Mouse (Mus musculus): ENCODE measurements around the gene Dctn2. TPM values are rescaled to one million over a fixed set of nuclear protein-coding genes. Genes with fewer than 3 reads are reported as not detected.
A peak's percentile ranks its signal among the peaks of the same experiment; 100 is the strongest.

The Dctn2 gene
- polyA plus RNA-seq, 1 experiment from 2014 or later: 250 TPM

DNA sequence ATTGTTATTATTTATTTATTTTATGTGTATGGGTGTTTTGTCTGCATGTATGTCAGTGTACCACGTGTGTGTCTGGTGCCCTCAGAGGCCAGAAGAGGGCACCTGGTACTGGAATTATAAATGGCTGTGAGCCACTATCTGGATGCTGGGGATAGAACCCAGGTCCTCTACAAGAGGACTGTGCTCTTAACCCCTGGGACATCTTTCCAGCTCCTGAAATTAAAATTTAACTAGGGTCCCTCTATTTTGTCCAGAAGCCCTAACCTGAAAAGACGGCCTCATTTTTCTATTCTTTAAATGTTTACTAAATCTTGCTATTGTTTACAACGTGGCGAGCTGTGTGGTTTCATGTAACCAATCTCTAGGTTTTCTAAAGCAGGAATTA lies 449 bp upstream of the Dctn2 start:
- ATAC-seq (ENCODE audit: low FRiP score, low read depth): peak; percentile 52
- H3K4me2 ChIP-seq (replicated peaks): peak overlapping the region; percentile 93
- no peaks in the 10 kb centered on the region for H3K9me3 ChIP-seq
- H3K4me3 ChIP-seq: peak overlapping the region; percentile 98; the same call in 1 of the 2 replicates
- peaks cover 43% of the 10 kb centered on the region for H3K4me1 ChIP-seq
- H3K27me3 ChIP-seq: peaks cover 29% of the 10 kb centered on the region
- WGBS: 31% methylated on average over 4 of the region's 4 CpGs
- H3K27ac ChIP-seq (replicated peaks): 0 out of 2 replicates have a peak overlapping the region, but pooled peaks have one; percentile 90
- peaks cover 21% of the 10 kb centered on the region for H3K36me3 ChIP-seq
- no peak overlapping the region for H3K9ac ChIP-seq (replicated peaks)

DNA sequence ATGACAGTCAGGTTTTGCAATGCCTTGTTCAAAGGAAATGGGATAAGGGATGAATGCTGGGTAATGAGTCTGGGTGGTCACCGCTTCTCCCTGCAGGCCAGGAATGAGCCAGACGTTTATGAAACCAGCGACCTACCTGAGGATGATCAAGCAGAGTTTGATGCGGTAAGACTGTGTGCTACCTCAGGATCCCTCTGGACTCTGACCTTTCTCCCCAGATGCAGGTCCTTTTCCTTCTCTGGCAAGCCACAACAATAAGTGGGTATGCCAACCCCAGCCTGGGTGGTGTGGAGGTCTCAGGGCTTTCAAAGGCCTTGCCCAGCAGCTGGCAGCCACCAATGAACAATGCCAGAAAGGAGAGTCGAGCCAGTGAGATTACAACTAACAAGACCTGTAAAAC lies 1.1 kb downstream of the Dctn2 start:
- Histone ChIP-seq H3K27me3 (peaks cover 18% of the 10 kb centered on the region), H3K9me3 (no peaks in the 10 kb centered on the region), H3K4me3 (peak overlapping the region; percentile 98), H3K4me2 (replicated peaks) (peak overlapping the region; percentile 93), H3K27ac (replicated peaks) (no peak overlapping the region), H3K36me3 (peaks cover 36% of the 10 kb centered on the region), H3K9ac (replicated peaks) (peak overlapping the region; percentile 99), H3K4me1 (peaks cover 38% of the 10 kb centered on the region)
- no peak for ATAC-seq (ENCODE audit: low FRiP score, low read depth)
- WGBS: 72% methylated on average over 5 of the region's 5 CpGs

DNA sequence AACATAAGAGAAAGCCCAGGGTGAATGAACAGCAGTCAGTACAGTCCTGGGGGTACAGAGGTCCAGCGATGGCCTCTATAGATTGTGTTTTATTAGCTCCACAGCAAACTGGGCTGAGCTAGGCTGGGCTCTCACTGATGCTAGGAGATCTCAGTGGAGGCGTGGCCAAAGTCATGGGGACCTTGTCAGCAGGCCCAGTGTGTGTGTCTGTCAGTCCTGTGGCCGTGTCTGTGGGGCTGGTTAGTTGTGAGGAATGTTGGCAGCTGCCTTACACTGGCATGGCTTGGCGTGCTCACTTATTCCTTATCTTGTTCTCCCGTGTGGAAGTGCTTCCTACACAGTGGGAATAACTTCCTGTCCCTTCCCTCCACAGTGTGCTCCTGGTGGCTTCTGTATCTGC lies 2.2 kb downstream of the Dctn2 start:
- H3K4me2 ChIP-seq (replicated peaks): no peak overlapping the region
- no peak overlapping the region; the same call in 1 of the 2 replicates for H3K9ac ChIP-seq (replicated peaks)

DNA sequence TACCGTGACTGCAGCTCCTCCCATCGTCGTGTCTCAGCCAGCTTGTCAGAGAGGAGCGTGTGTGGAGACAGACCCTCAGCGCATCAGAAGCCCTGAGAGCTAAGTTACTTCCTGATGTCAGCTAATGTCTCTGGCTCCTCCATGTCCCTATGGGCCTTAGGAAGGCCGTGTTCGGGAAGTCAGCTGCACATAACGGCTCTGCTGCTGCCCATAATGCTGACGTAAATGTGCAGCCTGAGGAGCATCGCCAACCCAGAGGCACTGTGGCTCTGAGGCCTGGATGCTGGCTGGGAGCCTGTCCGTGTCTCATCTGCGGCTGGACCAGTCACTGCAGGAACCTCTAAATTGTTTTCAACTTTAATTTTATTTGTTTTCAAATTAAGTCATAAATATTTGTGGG lies 2.9 kb downstream of the Dctn2 start:
- H3K4me1 ChIP-seq: peaks cover 26% of the 10 kb centered on the region
- peaks cover 11% of the 10 kb centered on the region for H3K27me3 ChIP-seq
- no peaks in the 10 kb centered on the region for H3K9me3 ChIP-seq
- no peak overlapping the region for H3K9ac ChIP-seq (replicated peaks)
- H3K36me3 ChIP-seq: peaks cover 51% of the 10 kb centered on the region
- ATAC-seq (ENCODE audit: low FRiP score, low read depth): no peak
- no peak overlapping the region for H3K4me3 ChIP-seq
- no peak overlapping the region for H3K4me2 ChIP-seq (replicated peaks)
- 89% methylated on average over 12 of the region's 12 CpGs for WGBS
- no peak overlapping the region for H3K27ac ChIP-seq (replicated peaks)

More for the DNA sequence above, 2.2 kb downstream of the Dctn2 start:
- ATAC-seq (ENCODE audit: low FRiP score, low read depth): no peak
- no peaks in the 10 kb centered on the region for H3K9me3 ChIP-seq
- H3K4me1 ChIP-seq: peaks cover 29% of the 10 kb centered on the region
- H3K36me3 ChIP-seq: peaks cover 46% of the 10 kb centered on the region
- peaks cover 12% of the 10 kb centered on the region for H3K27me3 ChIP-seq
- no peak overlapping the region for H3K27ac ChIP-seq (replicated peaks)
- no peak overlapping the region for H3K4me3 ChIP-seq
- 93% methylated on average over 5 of the region's 5 CpGs for WGBS

DNA sequence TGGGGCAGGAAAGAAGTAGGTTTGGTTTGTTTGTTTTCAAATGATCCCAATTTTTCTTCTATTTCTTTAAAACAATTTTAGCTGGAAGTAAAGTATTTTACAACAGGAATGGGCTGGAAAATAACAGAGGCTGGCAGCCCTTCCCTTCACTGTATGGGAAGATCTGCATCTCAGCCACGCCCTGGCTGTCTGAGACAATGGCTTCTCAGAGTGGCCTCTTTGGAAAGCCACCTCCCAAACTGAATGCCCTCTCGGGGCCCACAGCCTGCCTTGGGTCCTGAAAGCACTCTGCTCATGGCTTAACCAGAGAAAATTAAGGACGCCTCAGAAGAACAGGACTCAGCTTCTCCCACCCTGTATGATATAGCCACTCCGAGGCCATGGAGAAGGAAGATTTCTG lies 3.7 kb downstream of the Dctn2 start:
- WGBS: 74% methylated on average over 4 of the region's 4 CpGs
- Histone ChIP-seq H3K27me3 (peaks cover 2% of the 10 kb centered on the region; the same call in 1 of the 2 replicates), H3K36me3 (peaks cover 59% of the 10 kb centered on the region), H3K4me2 (replicated peaks) (no peak overlapping the region), H3K9ac (replicated peaks) (no peak overlapping the region), H3K4me3 (no peak overlapping the region), H3K27ac (replicated peaks) (no peak overlapping the region), H3K9me3 (no peaks in the 10 kb centered on the region), H3K4me1 (peaks cover 26% of the 10 kb centered on the region)
- ATAC-seq (ENCODE audit: low FRiP score, low read depth): no peak

DNA sequence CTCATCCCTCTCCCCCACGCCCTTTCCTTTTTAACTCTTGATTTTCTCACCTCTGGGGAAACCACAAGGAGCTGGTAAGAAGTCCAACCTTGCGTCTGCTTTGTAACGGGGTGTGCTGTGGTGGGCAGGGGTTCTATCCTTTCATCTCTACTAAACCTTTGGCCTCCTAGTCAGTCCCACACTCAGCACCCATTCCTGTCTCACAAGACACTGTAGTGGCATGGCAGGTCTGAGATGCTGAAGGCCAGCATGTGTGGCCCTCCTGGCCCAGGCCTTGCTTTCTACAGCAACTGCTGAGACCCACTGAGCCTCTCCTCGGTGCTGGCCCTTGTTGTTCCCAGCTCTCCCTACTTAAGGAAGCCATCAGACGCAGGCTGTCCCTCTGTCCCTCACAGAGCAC lies 6.2 kb downstream of the Dctn2 start:
- Histone ChIP-seq H3K4me2 (replicated peaks) (no peak overlapping the region), H3K9me3 (no peaks in the 10 kb centered on the region), H3K9ac (replicated peaks) (no peak overlapping the region), H3K4me3 (no peak overlapping the region), H3K4me1 (peaks cover 20% of the 10 kb centered on the region), H3K27me3 (no peaks in the 10 kb centered on the region), H3K27ac (replicated peaks) (no peak overlapping the region), H3K36me3 (peaks cover 84% of the 10 kb centered on the region)
- no peak for ATAC-seq (ENCODE audit: low FRiP score, low read depth)
- WGBS: 95% methylated on average over 5 of the region's 5 CpGs

DNA sequence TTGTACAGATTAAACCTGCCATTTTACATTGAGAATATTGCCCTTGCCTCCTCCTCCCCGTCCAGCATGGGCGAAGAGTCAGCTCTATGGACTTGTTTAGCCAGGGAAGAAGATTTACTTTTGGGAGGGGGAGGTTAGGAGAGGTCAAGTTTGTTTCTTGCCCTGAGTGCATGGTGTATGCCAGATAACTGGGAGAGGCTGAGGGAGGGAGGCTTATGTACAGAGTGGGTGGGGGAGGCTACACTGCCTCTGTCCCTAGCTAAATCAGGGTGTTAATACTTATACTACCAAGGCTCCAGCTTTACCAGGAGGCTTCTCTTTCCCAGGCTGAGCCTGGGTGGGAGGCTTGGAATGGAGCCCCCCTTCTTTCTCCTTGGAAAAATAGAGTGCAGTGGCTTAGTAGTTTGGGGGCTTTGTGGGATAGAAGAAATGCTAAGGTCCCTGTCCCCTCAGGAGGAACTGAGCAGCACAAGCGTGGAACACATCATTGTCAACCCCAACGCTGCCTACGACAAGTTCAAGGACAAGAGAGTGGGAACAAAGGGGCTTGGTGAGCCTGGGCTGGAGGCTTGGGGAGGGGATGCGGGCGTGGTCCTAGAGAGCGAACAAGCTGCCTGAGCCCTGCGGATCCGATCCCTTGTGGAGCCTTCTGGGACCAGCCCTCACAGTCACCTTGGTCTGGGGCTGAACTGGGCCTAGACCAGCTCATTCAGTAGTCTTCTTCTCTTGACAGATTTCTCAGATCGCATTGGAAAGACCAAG lies 8.3 kb downstream of the Dctn2 start:
- H3K9ac ChIP-seq (replicated peaks): no peak overlapping the region
- H3K27me3 ChIP-seq: no peaks in the 10 kb centered on the region
- ATAC-seq (ENCODE audit: low FRiP score, low read depth): no peak
- no peak overlapping the region for H3K27ac ChIP-seq (replicated peaks)
- no peak overlapping the region for H3K4me3 ChIP-seq
- H3K36me3 ChIP-seq: peaks cover 94% of the 10 kb centered on the region
- no peak overlapping the region for H3K4me2 ChIP-seq (replicated peaks)
- H3K4me1 ChIP-seq: no peaks in the 10 kb centered on the region
- H3K9me3 ChIP-seq: no peaks in the 10 kb centered on the region
- WGBS: 93% methylated on average over 11 of the region's 11 CpGs

DNA sequence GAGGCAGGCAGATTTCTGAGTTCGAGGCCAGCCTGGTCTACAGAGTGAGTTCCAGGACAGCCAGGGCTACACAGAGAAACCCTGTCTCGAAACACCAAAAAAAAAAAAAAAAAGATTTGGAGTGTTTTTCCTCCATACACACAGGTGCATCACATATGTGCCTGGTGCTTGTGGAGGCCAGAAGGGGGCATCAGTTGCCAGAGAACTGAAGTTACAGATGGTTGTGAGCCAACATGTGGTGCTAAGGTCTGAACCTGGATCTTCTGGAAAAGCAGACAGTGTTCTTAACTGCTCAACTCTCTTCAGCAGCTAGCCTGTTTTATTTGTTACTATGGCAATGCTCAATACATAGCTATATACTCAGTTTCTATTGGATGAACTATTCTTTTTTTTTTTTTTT lies 13.6 kb downstream of the Dctn2 start:
- no peak overlapping the region for H3K4me2 ChIP-seq (replicated peaks)
- no peak overlapping the region for H3K9ac ChIP-seq (replicated peaks)
- no peaks in the 10 kb centered on the region for H3K27me3 ChIP-seq
- peaks cover 3% of the 10 kb centered on the region; the same call in 1 of the 2 replicates for H3K4me1 ChIP-seq
- 89% methylated on average over 1 of the region's 2 CpGs for WGBS
- H3K27ac ChIP-seq (replicated peaks): no peak overlapping the region
- peaks cover 98% of the 10 kb centered on the region for H3K36me3 ChIP-seq
- no peaks in the 10 kb centered on the region for H3K9me3 ChIP-seq
- no peak for ATAC-seq (ENCODE audit: low FRiP score, low read depth)
- H3K4me3 ChIP-seq: no peak overlapping the region

DNA sequence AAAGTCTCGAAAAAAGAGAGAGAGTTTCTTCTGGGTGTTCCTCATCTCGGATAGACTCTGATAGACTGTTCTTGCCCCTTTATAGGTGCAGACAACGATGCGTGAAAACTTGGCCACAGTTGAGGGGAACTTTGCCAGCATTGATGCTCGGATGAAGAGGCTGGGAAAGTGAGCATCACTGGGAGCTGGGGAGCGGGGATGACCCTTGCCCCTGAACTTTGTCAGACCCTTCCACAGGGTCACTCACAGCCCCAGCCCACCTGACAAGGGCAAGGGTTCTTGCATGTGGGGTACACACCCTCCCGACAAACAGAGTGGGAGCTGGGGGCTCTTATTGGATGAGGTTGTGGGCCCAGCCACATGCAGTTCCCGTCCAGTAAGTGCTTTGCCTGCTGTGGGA lies 15.1 kb downstream of the Dctn2 start:
- H3K4me3 ChIP-seq: no peak overlapping the region
- H3K36me3 ChIP-seq: peaks cover 98% of the 10 kb centered on the region
- peaks cover 17% of the 10 kb centered on the region for H3K4me1 ChIP-seq
- no peak overlapping the region for H3K27ac ChIP-seq (replicated peaks)
- 89% methylated on average over 8 of the region's 8 CpGs for WGBS
- no peaks in the 10 kb centered on the region for H3K27me3 ChIP-seq
- H3K4me2 ChIP-seq (replicated peaks): no peak overlapping the region
- no peak overlapping the region for H3K9ac ChIP-seq (replicated peaks)
- H3K9me3 ChIP-seq: no peaks in the 10 kb centered on the region
- no peak for ATAC-seq (ENCODE audit: low FRiP score, low read depth)

DNA sequence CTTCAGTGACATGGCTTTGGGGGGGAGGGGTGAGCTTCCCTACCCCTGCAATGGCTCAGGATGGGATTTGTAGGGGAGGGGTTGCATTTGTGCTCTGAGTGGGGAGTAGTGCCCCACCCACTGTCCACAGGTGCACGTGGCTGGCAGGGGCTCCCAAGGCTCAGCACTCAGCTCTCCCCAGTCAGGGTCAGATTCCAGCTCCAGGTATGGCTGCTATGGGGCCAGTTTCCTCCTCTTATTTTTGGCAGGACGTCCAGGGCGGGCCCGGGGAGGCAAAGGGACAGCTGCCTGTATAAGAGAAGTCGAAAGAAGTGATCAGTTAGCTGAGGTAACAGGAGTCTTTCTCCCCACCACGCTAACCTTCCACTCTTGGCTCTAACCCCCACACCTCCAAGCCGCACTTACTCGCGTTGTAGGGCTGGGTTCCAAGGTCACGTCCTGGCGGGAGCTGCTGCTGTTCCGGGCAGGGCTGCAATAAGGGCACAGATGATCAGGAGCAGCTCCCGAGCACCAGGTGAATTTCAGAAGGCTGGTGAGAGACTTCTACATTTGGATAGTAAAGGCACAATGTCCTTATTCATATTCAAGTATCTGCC lies 16.6 kb downstream of the Dctn2 start:
- no peak for ATAC-seq (ENCODE audit: low FRiP score, low read depth)
- Histone ChIP-seq H3K36me3 (peaks cover 94% of the 10 kb centered on the region), H3K27ac (replicated peaks) (no peak overlapping the region), H3K4me3 (no peak overlapping the region), H3K4me1 (peaks cover 31% of the 10 kb centered on the region), H3K9ac (replicated peaks) (no peak overlapping the region), H3K9me3 (no peaks in the 10 kb centered on the region), H3K27me3 (no peaks in the 10 kb centered on the region), H3K4me2 (replicated peaks) (no peak overlapping the region)
- WGBS: 91% methylated on average over 13 of the region's 13 CpGs

DNA sequence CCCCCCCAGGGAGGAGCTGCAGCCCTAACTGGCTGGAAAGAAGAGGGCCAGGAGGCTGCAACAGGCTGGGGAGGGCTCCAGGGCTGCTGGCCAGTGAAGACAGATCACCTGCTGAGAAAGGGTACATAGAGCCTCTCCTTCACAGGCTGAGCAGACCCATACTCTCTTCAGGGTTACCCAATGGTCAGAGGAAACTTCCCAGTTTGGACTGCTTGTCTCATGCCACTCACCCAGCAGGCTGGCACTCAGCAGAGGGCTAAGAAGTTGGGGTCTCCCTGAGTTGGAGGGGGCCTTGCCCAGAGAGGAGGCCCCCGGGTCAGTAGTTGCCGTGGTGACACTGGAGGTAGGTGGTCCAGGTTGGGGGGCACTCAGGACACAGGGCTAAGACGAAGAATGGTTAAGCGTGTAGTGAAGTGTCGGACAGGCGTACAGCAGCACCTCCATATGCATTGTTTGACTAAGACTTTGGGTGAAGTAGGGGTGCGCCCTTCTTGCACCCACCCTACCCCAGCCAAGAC lies 18.0 kb downstream of the Dctn2 start:
- WGBS: 90% methylated on average over 7 of the region's 7 CpGs
- peaks cover 37% of the 10 kb centered on the region for H3K4me1 ChIP-seq
- peaks cover 79% of the 10 kb centered on the region for H3K36me3 ChIP-seq

DNA sequence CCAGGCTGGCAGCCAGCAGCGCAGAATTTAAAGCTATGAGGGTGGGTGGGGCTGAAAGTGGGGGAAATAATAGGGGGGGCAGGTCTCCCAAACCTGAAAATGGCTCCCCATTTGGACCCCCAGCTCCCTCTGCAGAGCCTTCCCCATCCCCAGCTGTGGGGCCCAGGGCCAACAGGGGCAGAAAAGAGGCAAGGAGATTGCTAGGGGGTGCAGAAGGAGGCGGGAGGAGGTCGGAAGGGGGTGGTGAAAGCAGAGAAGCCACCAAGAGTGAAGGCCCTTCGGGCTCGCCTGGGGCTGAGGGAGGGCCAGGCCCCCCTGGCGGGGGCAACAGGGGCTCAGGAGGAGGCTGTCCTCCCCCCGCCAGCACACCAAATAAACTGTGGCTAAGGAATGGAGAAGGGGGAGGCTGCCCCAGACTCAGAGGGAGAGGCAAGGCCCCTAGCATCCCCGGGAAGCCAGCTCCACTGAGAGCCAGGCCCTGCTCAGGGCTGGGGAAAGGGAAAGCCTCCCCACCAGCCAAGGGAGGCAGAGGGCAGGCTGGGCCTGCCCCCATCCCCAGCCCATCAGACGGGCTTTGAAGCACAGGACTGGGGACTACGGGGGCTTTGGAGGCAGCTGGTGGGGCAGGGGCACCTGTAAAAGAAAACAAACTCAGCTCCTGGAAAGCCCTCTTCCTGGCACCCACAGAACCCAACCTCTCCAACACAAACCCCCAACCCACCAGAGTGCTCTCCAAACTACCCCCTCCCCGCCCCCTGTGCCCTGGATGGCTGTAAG lies 18.7 kb downstream of the Dctn2 start:
- peaks cover 73% of the 10 kb centered on the region for H3K36me3 ChIP-seq
- H3K27ac ChIP-seq (replicated peaks): no peak overlapping the region

More for the DNA sequence above, 18.0 kb downstream of the Dctn2 start:
- H3K27me3 ChIP-seq: no peaks in the 10 kb centered on the region
- no peak overlapping the region for H3K9ac ChIP-seq (replicated peaks)
- no peak overlapping the region for H3K27ac ChIP-seq (replicated peaks)
- H3K4me2 ChIP-seq (replicated peaks): no peak overlapping the region
- H3K4me3 ChIP-seq: no peak overlapping the region
- no peaks in the 10 kb centered on the region for H3K9me3 ChIP-seq
- ATAC-seq (ENCODE audit: low FRiP score, low read depth): no peak

More for the DNA sequence above, 18.7 kb downstream of the Dctn2 start:
- WGBS: 70% methylated on average over 11 of the region's 11 CpGs
- ATAC-seq (ENCODE audit: low FRiP score, low read depth): no peak
- Histone ChIP-seq H3K4me2 (replicated peaks) (no peak overlapping the region), H3K9ac (replicated peaks) (0 out of 2 replicates have a peak overlapping the region, but pooled peaks have one; percentile 31), H3K4me3 (no peak overlapping the region), H3K27me3 (no peaks in the 10 kb centered on the region), H3K4me1 (peaks cover 43% of the 10 kb centered on the region), H3K9me3 (no peaks in the 10 kb centered on the region)

Data from midbrain, embryonic 12.5 days (tissue).